Mouse (Mus musculus) olfactory bulb, adult 2 months (tissue): ENCODE results near the gene Setd7. TPM values are rescaled to one million over a fixed set of nuclear protein-coding genes. Genes with fewer than 3 reads are reported as not detected.

Experiments used
- H3K27ac ChIP-seq: fragments of 200-500 bp; 2 replicates; pipeline ENCODE4 v1.5.1; 2012; ENCODE audit warnings: low read depth, low read length; ENCODE audit not compliant: insufficient read depth
- H3K4me1 ChIP-seq: fragments of 200-500 bp; 2 replicates; pipeline ENCODE4 v1.6.1; 2012; ENCODE audit warnings: low read length; ENCODE audit not compliant: control insufficient read depth, insufficient read depth
- H3K4me3 ChIP-seq: fragments of 200-500 bp; 2 replicates; pipeline ENCODE4 v1.5.1; 2012; ENCODE audit warnings: mild to moderate bottlenecking, low read depth, low read length, moderate library complexity; ENCODE audit not compliant: insufficient read depth
- CTCF ChIP-seq: fragments of 200-500 bp; IDR thresholded peaks from 2 replicates; pipeline ENCODE4 v1.5.1; 2012; ENCODE audit warnings: low read depth, mild to moderate bottlenecking, low read length, moderate library complexity; ENCODE audit not compliant: insufficient read depth
- POLR2A ChIP-seq: fragments of 200-500 bp; IDR thresholded peaks from 2 replicates; pipeline ENCODE4 v1.6.1; 2012; ENCODE audit warnings: mild to moderate bottlenecking, low read depth, low read length, moderate library complexity; ENCODE audit not compliant: insufficient read depth
- WGBS: fragments of 180-500 bp; shearing (Covaris S2); methylation state at CpG from one replicate; pipeline ENCODE4 v1.1.7; 2018; 5-methylcytosine and 5-hydroxymethylcytosine counted together
- polyA plus RNA-seq: library from polyadenylated mRNA; stranded (reverse); fragments of >200 nt; gene quantifications from 2 replicates; pipeline ENCODE4 v1.2.4, GENCODE M21; 2012; ENCODE audit warnings: low replicate concordance; ENCODE audit not compliant: missing spikeins, insufficient read depth, insufficient read length

Setd7 gene
- polyA plus RNA-seq, 1 experiment = not detected

DNA sequence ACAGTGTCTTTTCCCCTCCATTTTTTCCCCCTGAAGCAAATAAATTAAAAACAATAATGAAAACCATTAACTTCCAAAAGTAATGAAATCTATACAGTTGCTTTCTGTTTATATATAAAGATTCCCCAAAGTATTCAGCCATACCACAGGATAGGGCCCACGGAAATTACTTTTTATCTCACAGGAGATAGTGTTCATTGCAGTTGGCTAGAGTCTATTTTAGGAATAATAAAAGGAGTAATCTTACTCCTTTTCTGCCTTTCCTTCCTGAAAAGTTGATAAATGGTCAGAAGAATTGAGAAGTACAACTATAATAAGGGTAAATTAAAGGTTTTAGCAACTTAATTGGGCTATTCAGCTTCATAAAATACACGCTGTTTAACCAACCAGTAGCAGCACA is 92.1 kb downstream of the Setd7 start:
- H3K4me3 ChIP-seq = no peak overlapping the region
- TF ChIP-seq CTCF (no peak), POLR2A (no peak)
- WGBS = 56% methylated on average over 2 of the region's 2 CpGs
- no peaks in the 10 kb centered on the region for H3K4me1 ChIP-seq
- H3K27ac ChIP-seq = no peak overlapping the region

Other genes with a start within 250 kb of the Setd7 start
- gene Elf2, start 220.2 kb downstream of the Setd7 start, polyA plus RNA-seq = not detected in 2 replicates
- not detected in 2 replicates for gene Mgarp, start 164.1 kb downstream of the Setd7 start, polyA plus RNA-seq
- not detected in 2 replicates for gene Ndufc1, start 151.9 kb downstream of the Setd7 start, polyA plus RNA-seq
- gene Naa15, start 145.7 kb downstream of the Setd7 start, polyA plus RNA-seq = not detected in 2 replicates
- gene Rab33b, start 77.0 kb downstream of the Setd7 start, polyA plus RNA-seq = not detected in 2 replicates
- gene Mgst2, start 99.5 kb upstream of the Setd7 start, polyA plus RNA-seq = not detected in 2 replicates